Mouse (Mus musculus) lung, embryonic 16.5 days (tissue): ENCODE results near the gene Upb1. TPM values are rescaled to one million over a fixed set of nuclear protein-coding genes. Genes with fewer than 3 reads are reported as not detected.
"Not testable (repeated sequence)": the region's sequence is repeated elsewhere in the genome, so short reads cannot be mapped to it uniquely, and the experiment has no call there.

ENCODE experiments used
- ATAC-seq: fragments of 200-750 bp; cut with Nextera tagmentation; 2 replicates; pipeline ENCODE4 v1.8.0; 2017; ENCODE audit warnings: low read depth, mild to moderate bottlenecking, moderate library complexity
- H3K27ac ChIP-seq: fragments of 300-500 bp; sonication (generic); 2 replicates; pipeline ENCODE4 v1.5.1; 2014; ENCODE audit warnings: mild to moderate bottlenecking, control low read depth, low read length
- H3K27me3 ChIP-seq: fragments of 300-500 bp; sonication (generic); 2 replicates; pipeline ENCODE4 v1.6.1; 2014; ENCODE audit warnings: low read depth, low read length, mixed read lengths; ENCODE audit not compliant: control insufficient read depth, insufficient read depth
- H3K36me3 ChIP-seq: fragments of 300-500 bp; sonication (generic); 2 replicates; pipeline ENCODE4 v1.6.1; 2014; ENCODE audit warnings: low read length; ENCODE audit not compliant: control insufficient read depth, insufficient read depth
- H3K4me1 ChIP-seq: fragments of 300-500 bp; sonication (generic); replicated peaks from 2 replicates; pipeline ENCODE4 v1.6.1; 2014; ENCODE audit warnings: low read length, mixed read lengths; ENCODE audit not compliant: control insufficient read depth, insufficient read depth
- H3K4me2 ChIP-seq: fragments of 300-500 bp; sonication (generic); 2 replicates; pipeline ENCODE4 v1.6.1; 2014; ENCODE audit warnings: low read depth, low read length, control low read depth
- H3K4me3 ChIP-seq: fragments of 300-500 bp; sonication (generic); 2 replicates; pipeline ENCODE4 v1.5.1; 2014; ENCODE audit warnings: mild to moderate bottlenecking, low read length, control low read depth
- H3K9ac ChIP-seq: fragments of 300-500 bp; sonication (generic); 2 replicates; pipeline ENCODE4 v1.6.1; 2014; ENCODE audit warnings: low read length, control low read depth
- H3K9me3 ChIP-seq: fragments of 300-500 bp; sonication (generic); 2 replicates; pipeline ENCODE4 v1.6.1; 2016; ENCODE audit warnings: low read length; ENCODE audit not compliant: control insufficient read depth
- WGBS: fragments of 180-500 bp; shearing (Covaris S2); extraction: QIAGEN DNeasy Blood & Tissue Kit; methylation state at CpG from one replicate; pipeline ENCODE4 v1.1.7; 2014; 5-methylcytosine and 5-hydroxymethylcytosine counted together
- polyA plus RNA-seq: library from polyadenylated mRNA; unstranded; fragments of >200 nt; fragmentation: Nextera tagmentation; extraction: Ambion mirVana; gene quantifications from 2 replicates; pipeline ENCODE4 v1.2.1, GENCODE M21; 2015

Gene Upb1
- polyA plus RNA-seq, 1 experiment from 2014 or later, result 0.44 TPM

- no peak for ATAC-seq
- no peaks in the 10 kb centered on the region for H3K27me3 ChIP-seq
- no peaks in the 10 kb centered on the region for H3K4me1 ChIP-seq
- H3K4me3 ChIP-seq, result no peak overlapping the region
- no peaks in the 10 kb centered on the region for H3K9me3 ChIP-seq
- H3K27ac ChIP-seq, result no peak overlapping the region
- H3K9ac ChIP-seq, result no peak overlapping the region
- 80% methylated on average over 2 of the region's 2 CpGs for WGBS
- no peaks in the 10 kb centered on the region for H3K36me3 ChIP-seq
- no peak overlapping the region for H3K4me2 ChIP-seq
These were observed 10.8 kb upstream of the Upb1 start for GRCm38 (mm10) chr10:75390156-75390555.

DNA sequence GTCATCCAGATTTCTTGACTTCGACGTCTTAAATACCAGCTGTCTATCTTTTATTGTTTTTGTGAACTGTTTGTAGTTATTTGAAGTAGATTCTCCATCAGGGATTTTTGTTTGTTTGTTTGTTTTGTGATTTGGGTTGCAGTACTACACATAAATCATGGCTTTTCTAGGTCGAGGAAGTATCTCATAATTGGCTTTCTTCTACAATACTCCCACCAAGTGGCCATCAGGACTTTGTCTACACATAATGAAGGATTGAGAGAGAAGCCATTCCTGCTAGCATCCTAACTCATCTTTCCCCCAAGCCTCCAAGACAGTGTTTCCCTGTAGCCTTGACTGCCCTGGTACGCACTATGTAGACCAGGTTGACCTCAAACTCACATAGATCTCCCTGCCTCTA lies 10.1 kb upstream of the Upb1 start:
- ATAC-seq, result no peak
- Histone ChIP-seq H3K9ac (no peak overlapping the region), H3K9me3 (no peaks in the 10 kb centered on the region), H3K4me3 (no peak overlapping the region), H3K27me3 (no peaks in the 10 kb centered on the region), H3K4me1 (no peaks in the 10 kb centered on the region), H3K36me3 (no peaks in the 10 kb centered on the region), H3K4me2 (no peak overlapping the region), H3K27ac (no peak overlapping the region)
- WGBS, result 83% methylated on average over 4 of the region's 4 CpGs

GRCm38 (mm10) chr10:75394796-75395195 lies 6.1 kb upstream of the Upb1 start:
- Histone ChIP-seq H3K4me1 (no peaks in the 10 kb centered on the region), H3K4me3 (no peak overlapping the region), H3K27ac (no peak overlapping the region), H3K4me2 (no peak overlapping the region), H3K36me3 (no peaks in the 10 kb centered on the region), H3K27me3 (no peaks in the 10 kb centered on the region), H3K9me3 (no peaks in the 10 kb centered on the region), H3K9ac (no peak overlapping the region)
- 81% methylated on average over 8 of the region's 8 CpGs for WGBS
- ATAC-seq, result no peak

- ATAC-seq, result peak; percentile 71; the same call in 1 of the 2 replicates
These were observed 3.9 kb upstream of the Upb1 start for GRCm38 (mm10) chr10:75396966-75397365.

DNA sequence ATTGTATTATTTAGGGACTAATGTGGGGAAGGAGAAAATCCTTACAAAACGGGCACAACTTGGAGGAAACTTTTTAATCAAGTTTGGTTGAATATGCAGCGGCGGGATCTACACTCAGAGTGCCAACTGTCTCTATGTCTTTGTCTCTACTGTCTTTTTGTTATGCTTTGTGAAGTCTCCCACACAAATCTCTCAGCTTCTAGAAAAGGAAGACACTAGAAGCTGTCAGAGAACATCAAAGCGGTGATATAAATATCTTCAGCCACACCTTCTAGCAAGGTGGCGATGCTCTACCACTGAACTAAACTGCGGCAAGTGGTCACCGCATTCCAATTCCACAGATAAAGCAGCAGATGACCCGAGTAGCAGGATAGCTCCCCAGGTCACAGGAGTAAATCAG lies 5.0 kb downstream of the Upb1 start:
- H3K4me3 ChIP-seq, result no peak overlapping the region
- no peak overlapping the region for H3K9ac ChIP-seq
- no peaks in the 10 kb centered on the region for H3K27me3 ChIP-seq
- no peaks in the 10 kb centered on the region for H3K9me3 ChIP-seq
- H3K27ac ChIP-seq, result no peak overlapping the region
- ATAC-seq, result no peak
- no peaks in the 10 kb centered on the region for H3K36me3 ChIP-seq
- 77% methylated on average over 8 of the region's 8 CpGs for WGBS
- peaks cover 2% of the 10 kb centered on the region; the same call in 1 of the 2 replicates for H3K4me1 ChIP-seq
- H3K4me2 ChIP-seq, result no peak overlapping the region

More at GRCm38 (mm10) chr10:75396966-75397365, 3.9 kb upstream of the Upb1 start:
- Histone ChIP-seq H3K9me3 (no peaks in the 10 kb centered on the region), H3K27ac (no peak overlapping the region), H3K27me3 (no peaks in the 10 kb centered on the region), H3K4me2 (no peak overlapping the region; the same call in 1 of the 2 replicates), H3K4me3 (no peak overlapping the region), H3K4me1 (no peaks in the 10 kb centered on the region), H3K36me3 (no peaks in the 10 kb centered on the region), H3K9ac (no peak overlapping the region)
- WGBS, result 31% methylated on average over 14 of the region's 14 CpGs

DNA sequence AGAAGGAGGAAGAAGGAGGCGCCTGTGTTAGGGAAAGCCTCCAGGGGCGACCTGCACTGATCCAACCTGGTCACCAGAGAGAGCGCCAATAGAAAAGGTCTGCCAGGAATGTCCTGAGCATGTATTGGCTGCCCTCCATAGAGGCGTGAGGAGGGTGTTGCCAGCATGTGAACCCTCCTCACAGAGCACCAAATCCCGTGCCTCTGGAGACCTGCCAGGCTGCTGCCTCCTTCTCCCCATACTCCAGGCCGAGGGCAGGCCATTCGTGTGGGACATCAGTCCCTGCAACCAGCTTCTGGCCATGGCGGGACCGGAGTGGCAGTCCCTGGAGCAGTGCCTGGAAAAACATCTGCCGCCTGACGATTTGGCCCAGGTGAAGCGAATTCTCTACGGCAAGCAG lies 5.8 kb downstream of the Upb1 start:
- no peaks in the 10 kb centered on the region for H3K36me3 ChIP-seq
- H3K9me3 ChIP-seq, result no peaks in the 10 kb centered on the region
- H3K9ac ChIP-seq, result no peak overlapping the region
- H3K4me3 ChIP-seq, result peak overlapping the region; percentile 21; the same call in 1 of the 2 replicates
- no peaks in the 10 kb centered on the region for H3K27me3 ChIP-seq
- no peak overlapping the region for H3K27ac ChIP-seq
- peak; percentile 68 for ATAC-seq
- H3K4me2 ChIP-seq, result 0 out of 2 replicates have a peak overlapping the region, but pooled peaks have one; percentile 11
- H3K4me1 ChIP-seq, result peaks cover 2% of the 10 kb centered on the region; the same call in 1 of the 2 replicates
- 37% methylated on average over 13 of the region's 13 CpGs for WGBS

- Histone ChIP-seq H3K9ac (no peak overlapping the region), H3K27me3 (no peaks in the 10 kb centered on the region), H3K4me2 (no peak overlapping the region), H3K36me3 (no peaks in the 10 kb centered on the region), H3K4me3 (no peak overlapping the region), H3K9me3 (no peaks in the 10 kb centered on the region), H3K27ac (no peak overlapping the region), H3K4me1 (peaks cover 2% of the 10 kb centered on the region; the same call in 1 of the 2 replicates)
- ATAC-seq, result no peak
- 70% methylated on average over 4 of the region's 4 CpGs for WGBS
These were observed 6.8 kb downstream of the Upb1 start for GRCm38 (mm10) chr10:75407741-75408140.

GRCm38 (mm10) chr10:75411343-75412113 lies 10.6 kb downstream of the Upb1 start:
- H3K4me2 ChIP-seq, H3K9me3 ChIP-seq, H3K4me1 ChIP-seq, ATAC-seq, H3K36me3 ChIP-seq, H3K4me3 ChIP-seq, H3K9ac ChIP-seq, H3K27me3 ChIP-seq, H3K27ac ChIP-seq: not testable (repeated sequence)
- WGBS, result 39% methylated on average over 9 of the region's 10 CpGs

DNA sequence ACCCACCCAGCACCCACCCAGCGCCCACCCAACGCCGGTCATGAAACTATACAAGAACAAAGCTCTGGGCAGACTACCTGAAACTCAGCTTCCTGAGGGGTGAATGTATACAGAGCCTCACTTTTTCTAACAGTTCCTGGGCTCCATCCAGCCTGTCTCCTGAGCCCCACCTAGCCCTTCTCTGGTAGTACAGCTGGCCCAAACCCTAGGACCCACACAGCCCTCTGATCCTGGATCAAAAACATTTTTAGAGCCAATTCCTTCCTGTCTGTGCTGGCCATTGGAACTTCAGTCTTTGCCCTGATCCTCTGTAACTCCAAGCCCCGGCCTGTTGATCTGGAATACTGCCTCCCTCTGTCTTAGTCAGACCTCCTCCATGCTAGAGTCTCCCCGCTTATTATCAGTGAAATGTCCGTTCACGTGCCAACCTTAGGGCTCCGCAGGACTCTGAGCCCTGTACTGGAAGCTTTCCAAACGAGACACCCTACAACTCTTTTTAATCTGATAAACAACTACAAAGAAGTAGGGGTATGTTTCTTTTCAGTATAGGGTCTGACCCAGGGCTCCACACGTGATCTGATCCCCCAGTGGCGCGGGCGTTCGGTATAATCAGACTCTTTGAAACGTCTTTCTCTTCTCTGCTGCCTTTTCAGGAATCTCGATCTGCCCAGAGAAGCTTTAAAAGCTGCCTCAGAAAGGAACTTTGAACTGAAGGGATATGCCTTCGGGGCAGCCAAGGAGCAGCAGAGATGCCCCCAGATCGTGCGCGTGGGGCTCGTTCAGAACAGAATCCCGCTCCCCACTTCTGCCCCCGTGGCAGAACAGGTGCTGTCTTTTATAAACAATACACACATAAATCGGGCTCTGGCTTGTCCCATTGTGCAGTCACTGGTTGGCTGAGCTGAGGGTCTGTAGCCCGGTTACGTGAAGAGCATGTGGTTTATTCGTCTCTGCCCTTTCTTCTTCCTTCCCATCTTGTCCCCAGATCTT lies 11.5 kb downstream of the Upb1 start:
- H3K27ac ChIP-seq, result no peak overlapping the region
- no peak overlapping the region for H3K4me3 ChIP-seq
- no peaks in the 10 kb centered on the region for H3K36me3 ChIP-seq
- no peaks in the 10 kb centered on the region for H3K27me3 ChIP-seq
- H3K9me3 ChIP-seq, result no peaks in the 10 kb centered on the region
- WGBS, result 65% methylated on average over 27 of the region's 27 CpGs
- H3K4me2 ChIP-seq, result no peak overlapping the region
- no peaks in the 10 kb centered on the region for H3K4me1 ChIP-seq
- H3K9ac ChIP-seq, result no peak overlapping the region
- no peak for ATAC-seq
